Mouse (Mus musculus): ENCODE measurements at regions not wholly inside any gene's neighbourhood (a gene's known extent, or its start where the extent isn't known, plus 50 kb on each side); places are given as distances from the start of the nearest gene placed in this dataset.
A peak's percentile ranks its signal among the peaks of the same experiment; 100 is the strongest.

GRCm38 (mm10) chr13:63691974-63692373, 118.6 kb upstream of the Ptch1 start:
- H3K9ac ChIP-seq (replicated peaks; ENCODE audit: low read depth): no peak overlapping the region
- no peaks in the 10 kb centered on the region for H3K36me3 ChIP-seq (ENCODE audit: insufficient read depth, low read length)
- WGBS: 68% methylated on average over 5 of the region's 5 CpGs
- H3K4me2 ChIP-seq (replicated peaks; ENCODE audit: low read depth, low read length): no peak overlapping the region
- no peak overlapping the region for H3K27ac ChIP-seq (ENCODE audit: low read length)
- no peaks in the 10 kb centered on the region for H3K9me3 ChIP-seq (ENCODE audit: low read length)
- H3K4me1 ChIP-seq (ENCODE audit: insufficient read depth, low read depth, low read length): no peaks in the 10 kb centered on the region
- no peaks in the 10 kb centered on the region for H3K27me3 ChIP-seq (replicated peaks; ENCODE audit: insufficient read depth, low read length)
- H3K4me3 ChIP-seq (ENCODE audit: low read depth, low read length): no peak overlapping the region
- ATAC-seq (no peak), DNase-seq (ENCODE audit: low spot score) (no peak)
- TF ChIP-seq CTCF (IDR thresholded peaks at IDR 0.05) (no peak), EP300 (IDR thresholded peaks at IDR 0.05) (no peak)

DNA sequence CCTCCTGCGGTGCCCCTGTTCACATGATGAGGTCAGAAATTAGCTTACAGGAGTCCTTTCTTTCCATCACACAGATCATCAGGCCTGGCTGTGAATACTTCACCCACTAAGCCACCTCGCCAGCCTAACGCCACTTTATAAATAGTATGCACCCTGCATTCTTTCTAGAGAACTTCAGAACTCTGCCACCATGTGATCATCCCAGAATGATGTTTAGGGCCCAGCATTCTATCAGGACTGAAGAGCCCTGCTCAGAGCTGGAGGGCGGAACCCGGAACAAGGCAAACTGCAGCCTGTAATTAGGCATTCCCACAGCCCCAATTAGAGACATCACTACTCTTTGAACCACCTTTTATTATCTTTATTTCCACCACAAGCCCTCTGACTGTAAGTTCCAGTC, 120.2 kb upstream of the Ptch1 start:
- H3K4me2 ChIP-seq (replicated peaks; ENCODE audit: low read depth, low read length): no peak overlapping the region
- WGBS: 77% methylated on average over 5 of the region's 5 CpGs
- H3K9me3 ChIP-seq (ENCODE audit: low read length): no peaks in the 10 kb centered on the region
- H3K4me3 ChIP-seq (ENCODE audit: low read depth, low read length): no peak overlapping the region
- ATAC-seq (peak; percentile 28; the same call in 1 of the 2 replicates), DNase-seq (ENCODE audit: low spot score) (no peak)
- TF ChIP-seq EP300 (IDR thresholded peaks at IDR 0.05): no peak
- TF ChIP-seq CTCF (IDR thresholded peaks at IDR 0.05): no peak
- no peak overlapping the region for H3K27ac ChIP-seq (ENCODE audit: low read length)
- H3K4me1 ChIP-seq (ENCODE audit: insufficient read depth, low read depth, low read length): no peaks in the 10 kb centered on the region
- H3K9ac ChIP-seq (replicated peaks; ENCODE audit: low read depth): no peak overlapping the region
- no peaks in the 10 kb centered on the region for H3K36me3 ChIP-seq (ENCODE audit: insufficient read depth, low read length)
- H3K27me3 ChIP-seq (replicated peaks; ENCODE audit: insufficient read depth, low read length): no peaks in the 10 kb centered on the region

GRCm38 (mm10) chr13:63696399-63696798, 118.6 kb upstream of the Ercc6l2 start:
- ATAC-seq (peak; percentile 62), DNase-seq (ENCODE audit: low spot score) (peak; percentile 86)
- Histone ChIP-seq H3K36me3 (ENCODE audit: insufficient read depth, low read length) (no peaks in the 10 kb centered on the region), H3K9me3 (ENCODE audit: low read length) (no peaks in the 10 kb centered on the region), H3K4me2 (replicated peaks; ENCODE audit: low read depth, low read length) (no peak overlapping the region), H3K27me3 (replicated peaks; ENCODE audit: insufficient read depth, low read length) (no peaks in the 10 kb centered on the region), H3K9ac (replicated peaks; ENCODE audit: low read depth) (no peak overlapping the region), H3K27ac (ENCODE audit: low read length) (no peak overlapping the region), H3K4me3 (ENCODE audit: low read depth, low read length) (no peak overlapping the region), H3K4me1 (ENCODE audit: insufficient read depth, low read depth, low read length) (0 out of 2 replicates have a peak, but pooled peaks cover 3% of the 10 kb centered on the region)
- TF ChIP-seq EP300 (IDR thresholded peaks at IDR 0.05) (no peak), CTCF (IDR thresholded peaks at IDR 0.05) (peak; percentile 81)
- 49% methylated on average over 3 of the region's 3 CpGs for WGBS

DNA sequence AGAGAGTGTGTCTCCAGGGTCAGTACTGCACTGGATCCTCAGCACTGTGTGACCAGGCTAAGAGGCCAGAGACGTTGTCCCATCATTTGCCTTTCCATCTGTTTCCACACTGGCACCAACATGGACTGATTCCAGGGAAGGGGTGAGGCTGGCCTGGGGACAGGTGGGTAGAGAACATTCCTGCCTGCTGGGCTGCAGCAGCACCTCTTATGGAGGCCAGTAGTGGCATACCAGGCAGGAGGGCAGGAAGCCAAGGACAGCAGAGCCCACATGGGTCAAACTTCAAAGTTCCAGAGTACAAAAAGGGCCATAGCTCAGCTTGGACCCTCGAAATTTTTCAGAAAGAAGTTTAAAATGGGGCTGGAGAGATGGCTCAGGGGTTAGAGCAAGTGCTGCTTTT, 115.4 kb upstream of the Ercc6l2 start:
- 24% methylated on average over 2 of the region's 2 CpGs for whole genome bisulfite sequencing

DNA sequence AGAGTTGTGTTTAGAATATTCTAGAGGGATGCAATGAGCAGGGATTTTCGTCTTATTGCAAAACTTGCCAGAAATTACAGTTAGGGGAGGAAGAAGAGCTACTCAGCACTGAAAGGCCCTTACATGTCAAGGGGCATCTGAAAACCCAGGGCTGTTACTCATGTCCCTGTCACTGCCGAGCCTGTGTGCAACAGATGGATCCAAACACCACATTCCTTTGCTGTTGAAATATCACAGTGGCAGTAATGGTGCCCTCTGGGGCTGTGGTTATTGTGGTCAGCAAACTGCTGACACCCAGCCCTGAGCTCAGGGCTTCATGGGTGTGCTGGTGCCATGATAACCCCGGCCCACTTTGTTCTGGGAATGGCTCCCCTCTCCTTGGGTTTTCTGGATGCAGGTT, 114.3 kb upstream of the Ercc6l2 start:
- no peak overlapping the region for H3K9ac ChIP-seq (replicated peaks; ENCODE audit: low read depth)
- H3K9me3 ChIP-seq (ENCODE audit: low read length): no peaks in the 10 kb centered on the region
- TF ChIP-seq CTCF (IDR thresholded peaks at IDR 0.05) (no peak), EP300 (IDR thresholded peaks at IDR 0.05) (no peak)
- no peak overlapping the region for H3K4me3 ChIP-seq (ENCODE audit: low read depth, low read length)
- H3K27me3 ChIP-seq (replicated peaks; ENCODE audit: insufficient read depth, low read length): no peaks in the 10 kb centered on the region
- H3K27ac ChIP-seq (ENCODE audit: low read length): peak overlapping the region; percentile 45; the same call in 1 of the 2 replicates
- no peaks in the 10 kb centered on the region for H3K36me3 ChIP-seq (ENCODE audit: insufficient read depth, low read length)
- H3K4me2 ChIP-seq (replicated peaks; ENCODE audit: low read depth, low read length): no peak overlapping the region
- peak; percentile 27; the same call in 1 of the 2 replicates for ATAC-seq
- peak; percentile 22 for DNase-seq (ENCODE audit: low spot score)
- 41% methylated on average over 3 of the region's 3 CpGs for WGBS
- 0 out of 2 replicates have a peak, but pooled peaks cover 3% of the 10 kb centered on the region for H3K4me1 ChIP-seq (ENCODE audit: insufficient read depth, low read depth, low read length)

More for the DNA sequence above, 115.4 kb upstream of the Ercc6l2 start:
- H3K9ac ChIP-seq (replicated peaks; ENCODE audit: low read depth): no peak overlapping the region
- H3K9me3 ChIP-seq (ENCODE audit: low read length): no peaks in the 10 kb centered on the region
- no peak overlapping the region for H3K27ac ChIP-seq (ENCODE audit: low read length)
- H3K4me3 ChIP-seq (ENCODE audit: low read depth, low read length): no peak overlapping the region
- TF ChIP-seq EP300 (IDR thresholded peaks at IDR 0.05) (no peak), CTCF (IDR thresholded peaks at IDR 0.05) (no peak)
- H3K4me1 ChIP-seq (ENCODE audit: insufficient read depth, low read depth, low read length): 0 out of 2 replicates have a peak, but pooled peaks cover 3% of the 10 kb centered on the region
- no peaks in the 10 kb centered on the region for H3K27me3 ChIP-seq (replicated peaks; ENCODE audit: insufficient read depth, low read length)
- H3K36me3 ChIP-seq (ENCODE audit: insufficient read depth, low read length): no peaks in the 10 kb centered on the region
- no peak overlapping the region for H3K4me2 ChIP-seq (replicated peaks; ENCODE audit: low read depth, low read length)
- DNase-seq (ENCODE audit: low spot score) (peak; percentile 29), ATAC-seq (peak; percentile 43)

GRCm38 (mm10) chr13:63701199-63702175, 113.6 kb upstream of the Ercc6l2 start:
- no peaks in the 10 kb centered on the region for H3K9me3 ChIP-seq (ENCODE audit: low read length)
- H3K4me2 ChIP-seq (replicated peaks; ENCODE audit: low read depth, low read length): no peak overlapping the region
- no peaks in the 10 kb centered on the region for H3K27me3 ChIP-seq (replicated peaks; ENCODE audit: insufficient read depth, low read length)
- H3K4me1 ChIP-seq (ENCODE audit: insufficient read depth, low read depth, low read length): 0 out of 2 replicates have a peak, but pooled peaks cover 3% of the 10 kb centered on the region
- TF ChIP-seq CTCF (IDR thresholded peaks at IDR 0.05) (no peak), EP300 (IDR thresholded peaks at IDR 0.05) (0 out of 2 replicates have a peak, but pooled peaks have one; percentile 9)
- WGBS: 33% methylated on average over 9 of the region's 9 CpGs
- DNase-seq (ENCODE audit: low spot score): peak; percentile 50
- peak overlapping the region; percentile 45 for H3K27ac ChIP-seq (ENCODE audit: low read length)
- peak; percentile 72 for ATAC-seq
- no peak overlapping the region for H3K4me3 ChIP-seq (ENCODE audit: low read depth, low read length)
- H3K36me3 ChIP-seq (ENCODE audit: insufficient read depth, low read length): no peaks in the 10 kb centered on the region
- no peak overlapping the region for H3K9ac ChIP-seq (replicated peaks; ENCODE audit: low read depth)

Measured in lung, postnatal 0 days (tissue).